Mouse (Mus musculus) G1E (cell line): ENCODE measurements around the gene Ucma.

ENCODE experiments used
- CTCF ChIP-seq: IDR thresholded peaks from 2 replicates; pipeline ENCODE4 v1.5.1; 2012; ENCODE audit warnings: low read depth, low read length, inconsistent platforms, mixed read lengths
- POLR2AphosphoS5 ChIP-seq: IDR thresholded peaks from 2 replicates; pipeline ENCODE4 v1.6.1; 2012; ENCODE audit warnings: low read depth, low read length, inconsistent platforms; ENCODE audit not compliant: insufficient replicate concordance
- TAL1 ChIP-seq: conservative IDR thresholded peaks from 2 replicates; pipeline ENCODE4 v1.6.1; 2012; ENCODE audit warnings: low read depth, low read length, inconsistent platforms, mixed read lengths

GRCm38 (mm10) chr2:4967806-4968205 lies 8.1 kb upstream of the Ucma start:
- TF ChIP-seq CTCF = no peak
- TF ChIP-seq POLR2AphosphoS5 = no peak
- TF ChIP-seq TAL1 = no peak
